Mouse (Mus musculus): ENCODE measurements around the gene Rcan2. TPM values are rescaled to one million over a fixed set of nuclear protein-coding genes. Genes with fewer than 3 reads are reported as not detected.
"Not testable (repeated sequence)": the region's sequence is repeated elsewhere in the genome, so short reads cannot be mapped to it uniquely, and the experiment has no call there.

The Rcan2 gene
- total RNA-seq, 1 experiment from 2014 or later, result not detected

GRCm38 (mm10) chr17:43822207-43822606, 21.1 kb downstream of the Rcan2 start:
- ATAC-seq (replicated peaks; ENCODE audit: insufficient number of reproducible peaks, low FRiP score, low TSS enrichment, poor library complexity, severe bottlenecking), result no peak

- ATAC-seq (replicated peaks; ENCODE audit: insufficient number of reproducible peaks, low FRiP score, low TSS enrichment, poor library complexity, severe bottlenecking), result no peak
Observed at GRCm38 (mm10) chr17:43822630-43823029, 21.5 kb downstream of the Rcan2 start.

DNA sequence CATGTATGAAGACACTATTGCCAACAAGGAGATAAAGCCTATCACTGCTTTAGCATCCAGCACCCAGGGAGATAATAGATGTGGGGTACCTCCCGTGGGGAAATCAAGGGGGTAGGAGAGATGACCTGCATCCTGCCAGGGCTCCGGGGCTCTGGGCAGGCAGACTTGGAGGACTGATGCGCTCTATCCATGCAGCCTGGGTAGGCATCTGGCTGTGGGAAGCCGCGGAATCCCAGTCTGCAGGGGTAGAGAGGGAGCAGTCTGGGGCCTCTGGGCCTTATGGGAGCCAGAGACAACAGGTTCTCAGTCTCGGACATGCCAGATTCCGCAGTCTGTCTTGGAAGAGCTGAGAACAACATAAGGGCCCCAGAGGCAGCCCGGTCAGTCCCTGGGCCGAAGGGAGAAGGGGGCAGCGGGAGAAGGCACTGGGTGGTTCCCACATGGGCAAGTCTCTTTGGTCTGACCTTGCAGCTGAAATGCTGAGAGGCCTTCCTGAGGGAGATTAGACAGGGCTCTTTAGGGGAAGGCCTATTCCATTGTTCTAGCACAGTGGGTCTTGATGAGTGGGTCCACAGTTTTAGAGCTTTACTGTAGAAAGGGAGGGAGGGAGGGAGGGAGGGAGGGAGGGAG, 23.7 kb downstream of the Rcan2 start:
- no peak for ATAC-seq (replicated peaks; ENCODE audit: insufficient number of reproducible peaks, low FRiP score, low TSS enrichment, poor library complexity, severe bottlenecking)

DNA sequence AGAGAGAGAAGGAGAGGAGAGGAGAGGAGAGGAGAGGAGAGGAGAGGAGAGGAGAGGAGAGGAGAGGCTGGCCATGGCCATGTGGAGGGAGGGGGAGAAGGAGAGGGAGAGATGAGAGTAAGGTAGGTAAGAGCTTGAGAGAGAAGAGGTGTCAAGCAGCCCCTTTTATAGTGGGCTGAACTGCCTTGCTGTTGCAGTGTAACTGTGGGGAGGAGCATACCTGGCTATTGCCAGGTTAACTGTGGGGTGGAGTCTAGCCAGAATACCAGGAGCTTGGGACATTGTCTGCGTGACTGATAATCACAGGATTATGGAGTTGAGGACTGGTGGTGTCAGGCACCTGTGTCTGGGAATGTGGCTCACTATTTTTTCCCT, 24.2 kb downstream of the Rcan2 start:
- not testable (repeated sequence) for ATAC-seq (replicated peaks; ENCODE audit: insufficient number of reproducible peaks, low FRiP score, low TSS enrichment, poor library complexity, severe bottlenecking)

- ATAC-seq (replicated peaks; ENCODE audit: insufficient number of reproducible peaks, low FRiP score, low TSS enrichment, poor library complexity, severe bottlenecking), result no peak
Observed at GRCm38 (mm10) chr17:43827261-43827660, 26.1 kb downstream of the Rcan2 start.

- ATAC-seq (replicated peaks; ENCODE audit: insufficient number of reproducible peaks, low FRiP score, low TSS enrichment, poor library complexity, severe bottlenecking), result no peak
Observed at GRCm38 (mm10) chr17:43832401-43833124, 31.4 kb downstream of the Rcan2 start.

DNA sequence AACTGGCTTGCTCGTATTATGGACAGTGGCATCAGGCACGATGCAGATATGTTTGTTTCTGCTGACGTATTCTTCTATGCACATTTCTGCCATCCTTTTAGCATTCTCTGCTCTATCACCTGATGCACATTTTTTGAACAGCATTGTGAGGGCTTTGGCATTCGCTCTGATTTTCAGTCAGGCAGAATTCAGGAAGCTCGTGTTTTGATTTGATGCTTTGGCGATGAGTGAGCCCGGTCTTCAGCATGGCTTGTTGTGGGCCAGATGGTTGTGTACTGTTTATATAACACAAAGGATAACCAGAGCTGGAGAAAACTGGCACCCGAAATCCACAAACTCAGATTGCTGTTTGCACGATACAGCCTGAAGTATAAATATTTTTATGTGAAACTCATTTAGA, 39.1 kb downstream of the Rcan2 start:
- no peak for ATAC-seq (replicated peaks; ENCODE audit: insufficient number of reproducible peaks, low FRiP score, low TSS enrichment, poor library complexity, severe bottlenecking)

- no peak for ATAC-seq (replicated peaks; ENCODE audit: insufficient number of reproducible peaks, low FRiP score, low TSS enrichment, poor library complexity, severe bottlenecking)
Observed at GRCm38 (mm10) chr17:43846714-43847113, 45.6 kb downstream of the Rcan2 start.

GRCm38 (mm10) chr17:43848903-43849302, 47.8 kb downstream of the Rcan2 start:
- ATAC-seq (replicated peaks; ENCODE audit: insufficient number of reproducible peaks, low FRiP score, low TSS enrichment, poor library complexity, severe bottlenecking), result no peak

DNA sequence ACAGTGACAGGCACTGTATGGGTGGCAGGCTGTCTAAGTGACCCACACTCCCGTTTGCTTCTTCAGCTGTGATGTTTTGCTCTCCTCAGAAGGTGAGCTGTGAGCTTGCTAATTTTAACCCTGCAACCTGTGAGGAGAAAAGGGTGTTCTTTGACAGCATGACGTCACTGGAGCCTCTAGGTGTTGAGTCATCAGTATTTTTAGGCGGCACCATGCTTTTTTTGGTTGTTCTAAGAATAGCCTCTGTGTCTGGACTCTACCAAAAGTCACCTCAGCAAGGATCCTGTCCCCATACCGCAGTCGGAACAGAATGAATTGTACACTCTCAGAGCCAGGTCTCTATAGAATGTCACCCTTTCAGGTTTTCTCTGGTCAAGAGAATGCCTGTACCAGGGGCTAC, 54.0 kb downstream of the Rcan2 start:
- no peak for ATAC-seq (replicated peaks; ENCODE audit: insufficient number of reproducible peaks, low FRiP score, low TSS enrichment, poor library complexity, severe bottlenecking)

- no peak for ATAC-seq (replicated peaks; ENCODE audit: insufficient number of reproducible peaks, low FRiP score, low TSS enrichment, poor library complexity, severe bottlenecking)
Observed at GRCm38 (mm10) chr17:43856081-43856480, 54.9 kb downstream of the Rcan2 start.

GRCm38 (mm10) chr17:43868808-43869207, 67.7 kb downstream of the Rcan2 start:
- no peak for ATAC-seq (replicated peaks; ENCODE audit: insufficient number of reproducible peaks, low FRiP score, low TSS enrichment, poor library complexity, severe bottlenecking)

GRCm38 (mm10) chr17:43869677-43870076, 68.5 kb downstream of the Rcan2 start:
- no peak for ATAC-seq (replicated peaks; ENCODE audit: insufficient number of reproducible peaks, low FRiP score, low TSS enrichment, poor library complexity, severe bottlenecking)

DNA sequence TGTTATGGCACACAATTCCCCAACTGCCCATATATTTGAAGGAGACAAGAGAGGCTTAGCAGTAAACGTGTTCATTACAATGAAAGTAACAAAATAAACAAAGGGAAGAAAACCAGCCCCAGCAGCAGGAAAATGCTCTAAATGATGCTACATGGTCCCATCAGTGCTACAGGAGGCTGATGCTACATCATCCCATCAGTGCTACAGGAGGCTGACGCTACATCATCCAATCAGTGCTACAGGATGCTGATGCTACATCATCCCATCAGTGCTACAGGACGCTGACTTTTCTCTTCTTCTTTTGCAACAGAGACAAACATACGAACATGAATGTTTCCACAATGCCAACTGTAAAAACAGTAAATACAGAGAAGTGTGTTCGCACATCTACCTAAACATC, 73.3 kb downstream of the Rcan2 start:
- ATAC-seq (replicated peaks; ENCODE audit: insufficient number of reproducible peaks, low FRiP score, low TSS enrichment, poor library complexity, severe bottlenecking), result no peak

DNA sequence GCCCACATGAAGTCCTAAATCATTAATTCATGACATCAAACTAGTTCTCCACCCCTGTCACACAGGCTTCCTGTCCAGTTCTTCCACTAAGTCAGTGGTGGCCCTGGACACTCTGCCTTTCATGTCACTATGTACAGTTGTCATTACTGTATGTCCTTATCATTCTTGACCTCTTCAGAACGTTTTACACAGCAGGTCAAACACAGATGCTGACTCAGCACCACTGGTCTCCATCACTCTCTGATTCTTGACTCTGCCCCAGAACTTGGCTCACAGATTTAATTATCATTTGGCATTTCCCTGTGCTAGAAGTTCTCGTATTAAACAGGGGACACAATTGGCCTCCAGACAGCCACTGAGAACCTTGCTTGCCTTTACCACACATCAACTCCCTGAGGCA, 76.3 kb downstream of the Rcan2 start:
- no peak for ATAC-seq (replicated peaks; ENCODE audit: insufficient number of reproducible peaks, low FRiP score, low TSS enrichment, poor library complexity, severe bottlenecking)

GRCm38 (mm10) chr17:43883016-43883415, 81.9 kb downstream of the Rcan2 start:
- ATAC-seq (replicated peaks; ENCODE audit: insufficient number of reproducible peaks, low FRiP score, low TSS enrichment, poor library complexity, severe bottlenecking), result no peak

DNA sequence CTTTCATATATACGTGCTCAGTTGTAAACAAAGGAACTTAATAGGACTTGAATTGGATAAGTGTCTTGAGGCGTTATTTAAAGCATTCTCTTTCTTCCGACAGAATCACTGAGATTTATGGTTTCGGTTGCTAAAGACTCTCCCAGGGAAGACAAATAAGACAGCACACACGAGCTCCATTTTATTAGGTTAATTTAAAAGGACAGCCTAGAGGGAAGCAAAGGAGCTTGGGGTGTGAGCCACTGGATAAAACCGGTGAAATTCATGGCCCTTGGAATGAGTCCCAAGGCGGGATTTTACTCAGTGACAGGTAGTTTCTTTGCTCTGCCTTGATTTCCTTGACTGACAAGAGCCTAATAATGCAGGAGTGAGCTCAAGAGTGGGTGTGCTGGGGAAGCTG, 85.1 kb downstream of the Rcan2 start:
- no peak for ATAC-seq (replicated peaks; ENCODE audit: insufficient number of reproducible peaks, low FRiP score, low TSS enrichment, poor library complexity, severe bottlenecking)

DNA sequence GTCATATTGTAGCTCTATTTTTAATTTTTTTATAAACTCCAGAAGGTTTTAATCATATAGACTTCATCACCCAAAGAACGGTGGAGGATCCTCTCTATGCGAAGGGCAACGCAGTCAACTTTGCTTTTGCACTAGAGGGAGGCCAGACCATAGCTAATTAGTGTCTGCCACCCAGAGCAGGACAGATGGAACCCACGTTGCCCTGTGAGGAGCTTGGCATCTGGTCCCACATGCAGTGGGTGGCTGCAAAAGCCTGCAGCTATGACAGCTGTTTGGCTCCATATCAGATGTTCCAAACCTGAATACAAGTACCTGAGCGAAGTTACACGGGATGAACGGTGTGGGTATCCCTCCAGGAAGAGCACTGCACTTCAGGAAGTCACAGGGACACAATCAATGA, 86.8 kb downstream of the Rcan2 start:
- ATAC-seq (replicated peaks; ENCODE audit: insufficient number of reproducible peaks, low FRiP score, low TSS enrichment, poor library complexity, severe bottlenecking), result no peak

- ATAC-seq (replicated peaks; ENCODE audit: insufficient number of reproducible peaks, low FRiP score, low TSS enrichment, poor library complexity, severe bottlenecking), result no peak
Observed at GRCm38 (mm10) chr17:43897346-43897745, 96.2 kb downstream of the Rcan2 start.

DNA sequence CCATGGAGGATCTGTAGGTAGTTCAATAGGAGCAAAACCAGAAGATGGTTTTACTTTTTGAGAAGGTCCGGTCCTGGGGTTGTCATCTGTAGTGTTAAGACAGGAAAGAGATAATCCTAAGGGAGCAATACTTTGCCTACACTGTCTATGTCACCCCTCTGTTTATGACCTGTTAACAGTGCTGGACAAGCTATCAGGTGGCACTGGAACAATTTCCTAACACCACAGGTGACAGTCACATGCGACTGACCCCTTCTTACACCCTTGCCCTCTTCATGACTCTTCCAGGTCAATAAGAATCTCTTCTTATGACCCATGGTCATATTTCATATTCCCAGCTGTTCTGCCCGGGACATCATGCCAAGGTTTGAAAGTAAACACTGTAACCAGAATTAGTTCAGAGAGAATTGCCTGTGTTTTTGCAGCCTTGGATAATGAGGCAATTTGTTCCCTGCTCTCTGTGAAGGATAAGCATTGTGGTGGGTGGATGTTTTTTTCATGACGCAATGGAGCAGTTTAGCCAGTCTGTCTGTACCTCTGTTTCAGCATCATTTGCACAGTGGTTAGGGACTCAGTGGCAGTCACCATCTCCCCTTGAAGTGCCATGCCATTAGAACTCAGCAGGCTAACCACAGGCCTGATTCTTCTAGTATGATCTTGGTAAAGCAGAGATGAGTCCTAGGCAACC, 98.4 kb downstream of the Rcan2 start:
- ATAC-seq (replicated peaks; ENCODE audit: insufficient number of reproducible peaks, low FRiP score, low TSS enrichment, poor library complexity, severe bottlenecking), result no peak
